Mouse (Mus musculus) kidney, postnatal 10 days (tissue): ENCODE measurements around the gene Htr5a.

Experiments used
- DNase-seq: peaks from one replicate; pipeline ENCODE4 v3.0.0; 2021; ENCODE audit warnings: mixed read lengths

Gene Htr5a

GRCm38 (mm10) chr5:27841701-27842295 lies at the start of gene Htr5a:
Htr5a (plus strand) TSS chr5:27842149.
- peak; percentile 65 for DNase-seq

GRCm38 (mm10) chr5:27792173-27792470 lies 49.8 kb upstream of the Htr5a start:
- no peak for DNase-seq

- no peak for DNase-seq
Measured at GRCm38 (mm10) chr5:27792531-27793205, 49.3 kb upstream of the Htr5a start.

DNA sequence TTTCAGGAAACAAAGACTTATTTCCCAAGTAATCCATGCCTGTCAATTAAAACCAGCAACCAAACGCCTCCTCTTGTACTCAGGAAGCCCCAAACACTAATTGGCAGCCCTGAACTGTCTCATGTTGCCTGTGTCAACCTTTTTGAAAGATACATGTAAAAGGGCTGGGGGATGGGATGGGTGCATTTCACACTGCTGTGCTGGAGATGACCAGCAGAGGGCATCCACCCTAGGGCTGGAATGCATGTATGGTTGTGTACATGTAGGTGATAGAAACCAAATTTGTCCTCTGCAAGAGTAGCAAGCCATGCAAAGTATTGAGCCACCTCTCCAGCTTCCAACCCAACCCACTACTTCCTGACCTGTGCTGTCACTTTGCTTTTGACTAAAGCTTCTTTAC lies 48.0 kb upstream of the Htr5a start:
- DNase-seq, result peak; percentile 75

DNA sequence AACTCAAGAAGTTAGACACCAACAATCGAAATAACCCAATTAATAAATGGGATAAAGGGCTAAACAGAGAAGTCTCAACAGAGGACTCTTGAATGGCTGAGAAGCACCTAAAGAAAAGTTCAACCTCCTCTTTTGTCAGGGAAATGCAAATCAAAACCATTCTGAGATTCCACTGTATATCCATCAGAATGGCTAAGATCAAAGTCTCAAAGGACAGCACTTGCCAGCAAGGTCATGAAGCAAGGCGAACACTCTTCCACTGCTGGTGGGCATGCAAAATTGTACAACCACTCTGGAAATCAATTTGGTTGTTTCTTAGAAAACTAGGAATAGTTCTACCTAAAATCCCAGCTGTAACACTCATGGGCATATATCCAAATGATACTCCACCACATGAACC lies 27.7 kb upstream of the Htr5a start:
- DNase-seq, result no peak

GRCm38 (mm10) chr5:27818840-27819672 lies 22.9 kb upstream of the Htr5a start:
- no peak for DNase-seq

DNA sequence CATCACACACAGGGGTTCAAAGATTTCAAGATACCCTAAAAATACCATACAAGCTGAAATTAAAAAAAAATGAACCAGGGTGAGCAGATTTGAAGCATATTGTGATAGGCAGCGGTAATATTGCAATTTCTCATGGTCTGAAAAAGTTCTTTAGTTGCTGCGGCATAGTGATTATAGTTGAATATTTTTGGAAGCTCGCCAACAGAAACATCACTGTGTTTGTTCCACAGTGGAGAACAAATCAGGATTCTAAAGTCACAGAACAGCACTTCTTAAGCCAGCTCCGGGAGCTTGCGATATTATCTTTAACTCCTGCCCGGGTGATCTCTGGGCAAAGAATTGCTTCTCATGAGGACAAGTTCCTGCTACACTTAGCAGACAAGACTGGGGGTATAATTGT lies 20.8 kb upstream of the Htr5a start:
- no peak for DNase-seq

GRCm38 (mm10) chr5:27827971-27828370 lies 14.0 kb upstream of the Htr5a start:
- DNase-seq, result peak; percentile 12

DNA sequence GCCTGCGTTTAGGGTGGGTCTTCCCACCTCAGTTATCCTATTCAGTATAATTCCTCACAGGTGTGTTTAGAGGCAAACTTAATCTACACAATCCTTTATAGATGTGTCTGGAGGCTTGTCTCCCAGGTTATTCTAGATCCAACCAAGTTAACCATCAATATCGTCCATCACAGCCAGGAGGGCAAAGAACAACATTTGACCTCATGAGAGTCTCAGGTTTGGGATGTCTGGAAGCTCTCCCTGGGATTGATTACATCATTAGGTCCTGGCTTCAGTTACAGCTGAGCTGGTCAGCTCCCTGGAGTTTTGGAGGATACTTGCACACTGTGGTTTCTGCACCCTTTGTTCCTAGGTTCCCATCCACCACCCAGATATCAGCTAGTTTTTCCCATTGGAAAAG lies 6.9 kb upstream of the Htr5a start:
- DNase-seq, result no peak

GRCm38 (mm10) chr5:27838061-27838460 lies 3.9 kb upstream of the Htr5a start:
- DNase-seq, result peak; percentile 5

GRCm38 (mm10) chr5:27842671-27843320 lies 847 bp downstream of the Htr5a start:
- DNase-seq, result no peak

- no peak for DNase-seq
Measured at GRCm38 (mm10) chr5:27846979-27847378, 5.0 kb downstream of the Htr5a start.

GRCm38 (mm10) chr5:27854290-27854689 lies 12.3 kb downstream of the Htr5a start:
- DNase-seq, result peak; percentile 9

DNA sequence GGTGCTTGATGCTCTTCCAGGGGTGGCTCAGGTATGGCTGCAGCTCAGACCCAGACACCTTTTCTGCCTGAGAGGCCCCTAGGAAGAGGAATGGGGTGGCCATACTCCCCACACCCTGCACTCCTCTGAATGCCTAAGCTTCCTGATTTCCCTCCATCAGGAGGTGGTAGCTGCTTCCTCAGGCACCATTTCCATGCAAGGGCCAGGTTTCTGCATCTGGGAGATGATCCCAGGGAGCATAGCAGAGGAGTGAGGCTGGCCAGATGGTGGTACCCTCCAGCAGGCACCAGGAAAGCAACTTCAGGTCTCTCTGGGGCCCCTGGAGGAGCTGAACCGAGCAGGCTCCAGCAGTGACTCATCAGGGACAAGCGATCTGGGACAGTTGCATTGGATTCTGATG lies 13.8 kb downstream of the Htr5a start:
- DNase-seq, result no peak

GRCm38 (mm10) chr5:27873240-27874082 lies 31.5 kb downstream of the Htr5a start:
- no peak for DNase-seq

DNA sequence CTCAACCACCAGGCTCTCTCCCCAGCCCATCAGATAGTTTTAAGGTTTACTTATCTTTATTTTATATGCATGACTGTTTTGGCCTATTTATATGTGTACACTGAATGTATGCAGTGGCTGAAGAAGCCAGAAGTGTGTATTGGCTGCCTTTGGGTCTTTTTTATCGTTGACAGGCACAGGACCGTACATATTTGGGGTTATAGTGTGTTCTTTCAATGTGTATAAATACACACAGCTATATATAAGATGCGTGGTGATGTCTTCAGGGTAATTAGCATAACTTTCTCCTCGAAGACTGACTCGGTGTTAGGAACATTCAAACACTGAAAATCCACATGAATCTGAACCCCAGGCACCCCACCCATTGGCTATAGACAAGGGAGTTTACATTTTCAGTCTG lies 32.3 kb downstream of the Htr5a start:
- no peak for DNase-seq

- no peak for DNase-seq
Measured at GRCm38 (mm10) chr5:27875341-27876105, 33.6 kb downstream of the Htr5a start.

GRCm38 (mm10) chr5:27878356-27878755 lies 36.4 kb downstream of the Htr5a start:
- no peak for DNase-seq

DNA sequence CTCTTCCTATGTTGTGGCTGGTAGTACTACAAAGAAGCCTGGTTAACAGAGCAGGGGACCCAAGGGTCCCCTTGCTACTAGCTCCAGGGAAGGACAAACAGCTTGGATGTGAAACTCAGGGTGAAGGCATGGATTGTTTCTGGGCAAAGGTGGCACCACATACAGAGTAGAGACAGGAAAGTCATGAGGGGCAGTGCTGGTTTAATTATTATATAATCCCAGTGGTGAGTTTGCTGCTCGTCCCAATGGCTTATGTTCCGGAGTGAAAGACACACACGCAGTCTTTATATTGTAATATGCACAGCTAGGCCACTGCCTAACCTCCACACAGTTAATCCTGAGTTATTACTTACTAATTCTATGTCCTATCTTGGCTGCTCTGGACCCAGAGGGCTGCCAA lies 37.8 kb downstream of the Htr5a start:
- DNase-seq, result no peak

DNA sequence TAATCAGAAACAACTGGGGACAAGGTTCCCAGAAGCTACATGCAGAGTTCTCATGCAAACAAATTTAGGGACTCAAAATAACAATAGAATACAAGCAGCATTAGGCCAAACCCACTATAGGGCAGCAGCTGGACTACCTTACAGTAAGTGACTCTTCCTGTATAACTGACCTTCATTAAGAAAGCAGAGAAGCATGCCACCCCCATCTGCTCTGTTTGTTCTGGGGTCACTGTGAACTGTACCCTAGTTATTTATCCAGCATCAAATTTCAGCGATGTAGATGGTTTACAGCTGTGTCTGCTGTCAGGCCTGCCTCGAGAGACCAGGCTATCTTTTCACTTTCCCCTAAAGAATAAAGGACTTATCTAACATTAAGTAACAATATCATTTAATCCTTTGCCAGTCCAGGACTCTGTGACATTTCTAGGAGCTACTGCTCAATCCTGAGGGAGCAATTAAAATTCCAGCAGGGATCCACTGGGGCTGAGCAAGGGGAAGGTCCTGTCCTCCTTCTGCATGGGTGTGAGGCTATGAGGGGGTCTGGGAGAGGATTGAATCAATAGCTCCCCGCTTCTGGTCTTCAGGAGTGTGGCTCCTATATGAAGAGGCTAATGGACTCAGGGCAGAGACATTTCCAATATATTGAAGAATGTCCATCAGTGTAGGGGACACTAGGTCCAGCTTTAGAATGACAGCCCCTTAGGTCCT lies 38.5 kb downstream of the Htr5a start:
- DNase-seq, result no peak

GRCm38 (mm10) chr5:27881261-27881660 lies 39.3 kb downstream of the Htr5a start:
- no peak for DNase-seq
